Mouse (Mus musculus) heart, embryonic 11.5 days (tissue): Measurements from ENCODE around the gene Cox8a. TPM values are rescaled to one million over a fixed set of nuclear protein-coding genes. Genes with fewer than 3 reads are reported as not detected.
A peak's percentile ranks its signal among the peaks of the same experiment; 100 is the strongest.

ENCODE experiments used
- ATAC-seq: fragments of 200-750 bp; cut with Nextera tagmentation; replicated peaks from 2 replicates; pipeline ENCODE4 v1.8.0; 2017; ENCODE audit warnings: moderate library complexity; ENCODE audit not compliant: insufficient number of reproducible peaks, low FRiP score, low TSS enrichment
- H3K27ac ChIP-seq: fragments of 300-500 bp; sonication (generic); 2 replicates; pipeline ENCODE4 v1.5.1; 2014; ENCODE audit warnings: mild to moderate bottlenecking, low read depth, low read length
- H3K27me3 ChIP-seq: fragments of 300-500 bp; sonication (generic); 2 replicates; pipeline ENCODE4 v1.6.1; 2014; ENCODE audit warnings: mild to moderate bottlenecking, low read length, mixed read lengths; ENCODE audit not compliant: control insufficient read depth, insufficient read depth
- H3K36me3 ChIP-seq: fragments of 300-500 bp; sonication (generic); 2 replicates; pipeline ENCODE4 v1.6.1; 2014; ENCODE audit warnings: mild to moderate bottlenecking, low read length, moderate library complexity, mixed read lengths; ENCODE audit not compliant: control insufficient read depth, insufficient read depth
- H3K4me1 ChIP-seq: fragments of 300-500 bp; sonication (generic); 2 replicates; pipeline ENCODE4 v1.6.1; 2014; ENCODE audit warnings: low read length; ENCODE audit not compliant: control insufficient read depth, insufficient read depth
- H3K4me2 ChIP-seq: fragments of 300-500 bp; sonication (generic); 2 replicates; pipeline ENCODE4 v1.6.1; 2014; ENCODE audit warnings: mild to moderate bottlenecking, moderate library complexity
- H3K4me3 ChIP-seq: fragments of 300-500 bp; sonication (generic); 2 replicates; pipeline ENCODE4 v1.5.1; 2014; ENCODE audit warnings: low read depth, low read length
- H3K9ac ChIP-seq: fragments of 300-500 bp; sonication (generic); 2 replicates; pipeline ENCODE4 v1.6.1; 2014; ENCODE audit warnings: mild to moderate bottlenecking, low read depth, low read length, moderate library complexity
- H3K9me3 ChIP-seq: fragments of 300-500 bp; sonication (generic); replicated peaks from 2 replicates; pipeline ENCODE4 v1.6.1; 2016; ENCODE audit warnings: low read length; ENCODE audit not compliant: control insufficient read depth
- WGBS: fragments of 180-500 bp; shearing (Covaris S2); extraction: QIAGEN DNeasy Blood & Tissue Kit; methylation state at CpG from one replicate; pipeline ENCODE4 v1.1.7; 2014; ENCODE audit not compliant: insufficient replicate concordance; 5-methylcytosine and 5-hydroxymethylcytosine counted together
- polyA plus RNA-seq: library from polyadenylated mRNA; unstranded; fragments of >200 nt; fragmentation: Nextera tagmentation; extraction: Ambion mirVana; gene quantifications from 2 replicates; pipeline ENCODE4 v1.2.1, GENCODE M21; 2014

The Cox8a gene
- polyA plus RNA-seq, 1 experiment from 2014 or later = 1,771 TPM

- Histone ChIP-seq H3K27me3 (peaks cover 72% of the 10 kb centered on the region), H3K9me3 (no peaks in the 10 kb centered on the region), H3K4me1 (peaks cover 14% of the 10 kb centered on the region), H3K4me2 (peak overlapping the region; percentile 10; the same call in 1 of the 2 replicates), H3K36me3 (no peaks in the 10 kb centered on the region), H3K27ac (no peak overlapping the region), H3K4me3 (no peak overlapping the region), H3K9ac (no peak overlapping the region)
- ATAC-seq = no peak
- WGBS = 13% methylated on average over 18 of the region's 18 CpGs
These were observed 31.6 kb downstream of the Cox8a start for GRCm38 (mm10) chr19:7185715-7186291.

- Histone ChIP-seq H3K9me3 (no peaks in the 10 kb centered on the region), H3K9ac (no peak overlapping the region), H3K36me3 (no peaks in the 10 kb centered on the region), H3K27ac (no peak overlapping the region), H3K4me1 (peaks cover 14% of the 10 kb centered on the region), H3K4me3 (no peak overlapping the region), H3K4me2 (no peak overlapping the region), H3K27me3 (peaks cover 77% of the 10 kb centered on the region)
- 53% methylated on average over 4 of the region's 4 CpGs for WGBS
- ATAC-seq = no peak
These were observed 32.4 kb downstream of the Cox8a start for GRCm38 (mm10) chr19:7185059-7185458.

GRCm38 (mm10) chr19:7183419-7183818, 34.0 kb downstream of the Cox8a start:
- H3K27ac ChIP-seq = no peak overlapping the region
- H3K9me3 ChIP-seq = no peaks in the 10 kb centered on the region
- peaks cover 14% of the 10 kb centered on the region for H3K4me1 ChIP-seq
- ATAC-seq = no peak
- H3K9ac ChIP-seq = no peak overlapping the region
- H3K36me3 ChIP-seq = no peaks in the 10 kb centered on the region
- 51% methylated on average over 11 of the region's 11 CpGs for WGBS
- H3K4me2 ChIP-seq = no peak overlapping the region
- H3K27me3 ChIP-seq = peaks cover 72% of the 10 kb centered on the region
- H3K4me3 ChIP-seq = no peak overlapping the region

- Histone ChIP-seq H3K4me2 (peak overlapping the region; percentile 51), H3K27ac (no peak overlapping the region), H3K4me3 (0 out of 2 replicates have a peak overlapping the region, but pooled peaks have one; percentile 5), H3K27me3 (peaks cover 71% of the 10 kb centered on the region), H3K36me3 (no peaks in the 10 kb centered on the region), H3K4me1 (peaks cover 14% of the 10 kb centered on the region), H3K9ac (no peak overlapping the region), H3K9me3 (no peaks in the 10 kb centered on the region)
- peak; percentile 39; the same call in 1 of the 2 replicates for ATAC-seq
- WGBS = 4% methylated on average over 23 of the region's 23 CpGs
These were observed 35.0 kb downstream of the Cox8a start for GRCm38 (mm10) chr19:7182273-7182949.

GRCm38 (mm10) chr19:7181496-7181895, 35.9 kb downstream of the Cox8a start:
- H3K4me1 ChIP-seq = peaks cover 14% of the 10 kb centered on the region
- H3K27ac ChIP-seq = no peak overlapping the region
- WGBS = 59% methylated on average over 7 of the region's 7 CpGs

GRCm38 (mm10) chr19:7180756-7181405, 36.5 kb downstream of the Cox8a start:
- Histone ChIP-seq H3K27me3 (peaks cover 61% of the 10 kb centered on the region), H3K36me3 (no peaks in the 10 kb centered on the region), H3K9ac (no peak overlapping the region), H3K4me1 (peaks cover 14% of the 10 kb centered on the region), H3K27ac (no peak overlapping the region), H3K9me3 (no peaks in the 10 kb centered on the region), H3K4me2 (no peak overlapping the region), H3K4me3 (no peak overlapping the region)
- no peak for ATAC-seq
- 71% methylated on average over 8 of the region's 8 CpGs for WGBS

More at GRCm38 (mm10) chr19:7181496-7181895, 35.9 kb downstream of the Cox8a start:
- Histone ChIP-seq H3K4me2 (no peak overlapping the region), H3K4me3 (no peak overlapping the region), H3K27me3 (peaks cover 65% of the 10 kb centered on the region), H3K36me3 (no peaks in the 10 kb centered on the region), H3K9me3 (no peaks in the 10 kb centered on the region), H3K9ac (no peak overlapping the region)
- ATAC-seq = no peak

- Histone ChIP-seq H3K27me3 (peaks cover 47% of the 10 kb centered on the region), H3K9ac (no peak overlapping the region), H3K4me1 (peaks cover 14% of the 10 kb centered on the region)
These were observed 38.5 kb downstream of the Cox8a start for GRCm38 (mm10) chr19:7178841-7179452.

GRCm38 (mm10) chr19:7177804-7178511, 39.5 kb downstream of the Cox8a start:
- H3K9ac ChIP-seq = no peak overlapping the region
- no peak overlapping the region for H3K4me2 ChIP-seq
- H3K27ac ChIP-seq = no peak overlapping the region
- 48% methylated on average over 13 of the region's 13 CpGs for WGBS
- peaks cover 37% of the 10 kb centered on the region for H3K27me3 ChIP-seq
- H3K4me3 ChIP-seq = no peak overlapping the region
- H3K9me3 ChIP-seq = no peaks in the 10 kb centered on the region
- H3K36me3 ChIP-seq = no peaks in the 10 kb centered on the region
- ATAC-seq = no peak
- peaks cover 14% of the 10 kb centered on the region for H3K4me1 ChIP-seq

More at GRCm38 (mm10) chr19:7178841-7179452, 38.5 kb downstream of the Cox8a start:
- WGBS = 38% methylated on average over 3 of the region's 3 CpGs
- no peak overlapping the region for H3K4me2 ChIP-seq
- no peaks in the 10 kb centered on the region for H3K36me3 ChIP-seq
- H3K27ac ChIP-seq = no peak overlapping the region
- no peaks in the 10 kb centered on the region for H3K9me3 ChIP-seq
- ATAC-seq = no peak
- no peak overlapping the region for H3K4me3 ChIP-seq
